Mouse (Mus musculus): ENCODE measurements at regions not wholly inside any gene's neighbourhood (a gene's known extent, or its start where the extent isn't known, plus 50 kb on each side); places are given as distances from the start of the nearest gene placed in this dataset.

- TF ChIP-seq CTCF (IDR thresholded peaks at IDR 0.05; ENCODE audit: extremely low read depth, insufficient read depth, insufficient read length, insufficient replicate concordance) (no peak), POLR2A (IDR thresholded peaks at IDR 0.05; ENCODE audit: low read depth, low read length) (no peak)
Measured at GRCm38 (mm10) chr11:18015239-18015638, 61.6 kb upstream of the Etaa1 start.

Data from spleen, adult 2 months (tissue).